Mouse (Mus musculus) hindbrain, postnatal 0 days (tissue): Measurements from ENCODE around the gene Gm49354. TPM values are rescaled to one million over a fixed set of nuclear protein-coding genes. Genes with fewer than 3 reads are reported as not detected.
"Not testable (repeated sequence)": the region's sequence is repeated elsewhere in the genome, so short reads cannot be mapped to it uniquely, and the experiment has no call there.

Experiments used
- ATAC-seq: fragments of 200-750 bp; cut with Nextera tagmentation; 2 replicates; pipeline ENCODE4 v1.8.0; 2017; ENCODE audit warnings: mild to moderate bottlenecking, moderate TSS enrichment, moderate library complexity
- DNase-seq: peaks from one replicate; pipeline ENCODE4 v3.0.0-alpha.2; 2015; ENCODE audit warnings: low spot score
- H3K27ac ChIP-seq: fragments of 300-500 bp; sonication (generic); 2 replicates; pipeline ENCODE4 v1.5.1; 2014; ENCODE audit warnings: mild to moderate bottlenecking
- H3K27me3 ChIP-seq: fragments of 300-500 bp; sonication (generic); 2 replicates; pipeline ENCODE4 v1.6.1; 2014; ENCODE audit warnings: low read length, mixed read lengths; ENCODE audit not compliant: insufficient read depth
- H3K36me3 ChIP-seq: fragments of 300-500 bp; sonication (generic); 2 replicates; pipeline ENCODE4 v1.6.1; 2014; ENCODE audit warnings: low read length, mixed read lengths; ENCODE audit not compliant: insufficient read depth
- H3K4me1 ChIP-seq: fragments of 300-500 bp; sonication (generic); 2 replicates; pipeline ENCODE4 v1.6.1; 2014; ENCODE audit warnings: antibody characterized with exemption, low read length, mixed read lengths; ENCODE audit not compliant: insufficient read depth
- H3K4me2 ChIP-seq: fragments of 300-500 bp; sonication (generic); 2 replicates; pipeline ENCODE4 v1.6.1; 2014; ENCODE audit warnings: low read depth, mild to moderate bottlenecking, low read length, moderate library complexity, mixed read lengths
- H3K4me3 ChIP-seq: fragments of 300-500 bp; sonication (generic); 2 replicates; pipeline ENCODE4 v1.5.1; 2014; ENCODE audit warnings: low read length
- H3K9ac ChIP-seq: fragments of 300-500 bp; sonication (generic); replicated peaks from 2 replicates; pipeline ENCODE4 v1.6.1; 2014; ENCODE audit warnings: mild to moderate bottlenecking, low read length, moderate library complexity, mixed read lengths
- H3K9me3 ChIP-seq: fragments of 300-500 bp; sonication (generic); 2 replicates; pipeline ENCODE4 v1.6.1; 2016; ENCODE audit warnings: low read length, mixed read lengths
- CTCF ChIP-seq: IDR thresholded peaks from 2 replicates; pipeline ENCODE4 v1.5.1; 2016; ENCODE audit warnings: antibody characterized with exemption, control low read depth, low read depth
- WGBS: fragments of 180-500 bp; shearing (Covaris S2); extraction: QIAGEN DNeasy Blood & Tissue Kit; methylation state at CpG from one replicate; pipeline ENCODE4 v1.1.7; 2014; 5-methylcytosine and 5-hydroxymethylcytosine counted together
- polyA plus RNA-seq: library from polyadenylated mRNA; unstranded; fragments of >200 nt; fragmentation: Nextera tagmentation; extraction: Ambion mirVana; gene quantifications from 2 replicates; pipeline ENCODE4 v1.2.1, GENCODE M21; 2015
- total RNA-seq: library from RNA; depleted of rRNA; stranded (reverse); fragments of >200 nt; gene quantifications from 2 replicates; pipeline ENCODE4 v1.2.3, GENCODE M21; 2014

The Gm49354 gene
- total and polyA plus RNA-seq, 2 experiments from 2014 or later, result not detected

GRCm38 (mm10) chr13:59735190-59735589 is 46.9 kb downstream of the Gm49354 start:
- ATAC-seq, result peak; percentile 77
- no peak overlapping the region for H3K27ac ChIP-seq

GRCm38 (mm10) chr13:59734347-59734746 is 47.7 kb downstream of the Gm49354 start:
- not testable (repeated sequence) for H3K36me3 ChIP-seq, H3K4me2 ChIP-seq, H3K4me3 ChIP-seq, DNase-seq, H3K4me1 ChIP-seq, H3K9ac ChIP-seq, H3K27ac ChIP-seq, H3K9me3 ChIP-seq, H3K27me3 ChIP-seq, ATAC-seq
- WGBS, result 47% methylated on average over 6 of the region's 6 CpGs

More at GRCm38 (mm10) chr13:59735190-59735589, 46.9 kb downstream of the Gm49354 start:
- no peaks in the 10 kb centered on the region for H3K27me3 ChIP-seq
- 32% methylated on average over 3 of the region's 3 CpGs for WGBS
- TF ChIP-seq CTCF, result peak; percentile 40
- no peak overlapping the region for H3K4me2 ChIP-seq
- H3K36me3 ChIP-seq, result no peaks in the 10 kb centered on the region
- no peaks in the 10 kb centered on the region for H3K4me1 ChIP-seq
- no peaks in the 10 kb centered on the region for H3K9me3 ChIP-seq
- H3K9ac ChIP-seq, result no peak overlapping the region
- DNase-seq, result peak; percentile 49
- no peak overlapping the region for H3K4me3 ChIP-seq

- ATAC-seq, result no peak
- Histone ChIP-seq H3K9ac (no peak overlapping the region), H3K4me2 (no peak overlapping the region), H3K27me3 (no peaks in the 10 kb centered on the region), H3K4me1 (no peaks in the 10 kb centered on the region), H3K9me3 (no peaks in the 10 kb centered on the region), H3K4me3 (no peak overlapping the region), H3K27ac (no peak overlapping the region), H3K36me3 (no peaks in the 10 kb centered on the region)
- TF ChIP-seq CTCF, result no peak
- DNase-seq, result no peak
- 87% methylated on average over 2 of the region's 4 CpGs for WGBS
These were observed 48.1 kb downstream of the Gm49354 start for GRCm38 (mm10) chr13:59733936-59734335.

- no peak for DNase-seq
- no peak within 1 kb of the TSS for H3K4me2 ChIP-seq
- no peak within 1 kb of the TSS for H3K27ac ChIP-seq
- no peaks in the 10 kb centered on the region for H3K27me3 ChIP-seq
- no peak for ATAC-seq
- no peaks in the 10 kb centered on the region for H3K4me1 ChIP-seq
- no peak within 1 kb of the TSS for H3K4me3 ChIP-seq
- H3K9me3 ChIP-seq, result no peaks in the 10 kb centered on the region
- no peak within 1 kb of the TSS for H3K9ac ChIP-seq
- TF ChIP-seq CTCF, result no peak
- WGBS, result 51% methylated on average over 7 of the region's 7 CpGs
- no peaks in the 10 kb centered on the region for H3K36me3 ChIP-seq
These were observed 50.4 kb downstream of the Gm49354 start, which contains the start of gene Spata31d1d for GRCm38 (mm10) chr13:59731652-59732051. Gene Spata31d1d, minus strand, starts transcription at chr13:59731752.

GRCm38 (mm10) chr13:59728378-59729093 is 53.5 kb downstream of the Gm49354 start:
- H3K4me1 ChIP-seq, result no peaks in the 10 kb centered on the region
- no peak overlapping the region for H3K4me3 ChIP-seq
- peak; percentile 95 for TF ChIP-seq CTCF
- peak; percentile 92 for ATAC-seq
- no peaks in the 10 kb centered on the region for H3K36me3 ChIP-seq
- no peaks in the 10 kb centered on the region for H3K27me3 ChIP-seq
- peak; percentile 94 for DNase-seq
- H3K4me2 ChIP-seq, result no peak overlapping the region
- WGBS, result 19% methylated on average over 7 of the region's 7 CpGs
- no peak overlapping the region for H3K9ac ChIP-seq
- H3K27ac ChIP-seq, result no peak overlapping the region
- no peaks in the 10 kb centered on the region for H3K9me3 ChIP-seq

- Histone ChIP-seq H3K9me3 (no peaks in the 10 kb centered on the region), H3K4me2 (peak overlapping the region; percentile 39), H3K36me3 (no peaks in the 10 kb centered on the region), H3K27ac (no peak overlapping the region), H3K4me1 (no peaks in the 10 kb centered on the region), H3K4me3 (no peak overlapping the region), H3K9ac (no peak overlapping the region), H3K27me3 (no peaks in the 10 kb centered on the region)
- DNase-seq (no peak), ATAC-seq (no peak)
- 37% methylated on average over 29 of the region's 29 CpGs for WGBS
- no peak for TF ChIP-seq CTCF
These were observed 55.7 kb downstream of the Gm49354 start for GRCm38 (mm10) chr13:59726139-59726867.

- H3K9me3 ChIP-seq, H3K4me2 ChIP-seq, H3K4me3 ChIP-seq, DNase-seq, H3K27ac ChIP-seq, ATAC-seq, H3K9ac ChIP-seq, H3K36me3 ChIP-seq, H3K4me1 ChIP-seq, H3K27me3 ChIP-seq: not testable (repeated sequence)
- WGBS, result 79% methylated on average over 1 of the region's 1 CpGs
These were observed 60.0 kb downstream of the Gm49354 start for GRCm38 (mm10) chr13:59722089-59722488.
